Mouse (Mus musculus) testis, postnatal 10 days (tissue): ENCODE measurements around the gene Mdga1.

ENCODE experiments used
- DNase-seq: peaks from one replicate; pipeline ENCODE4 v3.0.0; 2021; ENCODE audit warnings: low spot score

The Mdga1 gene

GRCm38 (mm10) chr17:29981568-29981967 is 11.7 kb upstream of the Mdga1 start:
- DNase-seq: no peak

GRCm38 (mm10) chr17:29979841-29980240 is 10.0 kb upstream of the Mdga1 start:
- DNase-seq: no peak

GRCm38 (mm10) chr17:29979020-29979419 is 9.1 kb upstream of the Mdga1 start:
- no peak for DNase-seq

- peak; percentile 95 for DNase-seq
These were observed 5.8 kb upstream of the Mdga1 start for GRCm38 (mm10) chr17:29975731-29976130.

GRCm38 (mm10) chr17:29973226-29973625 is 3.3 kb upstream of the Mdga1 start:
- no peak for DNase-seq

GRCm38 (mm10) chr17:29971761-29972432 is 2.0 kb upstream of the Mdga1 start:
- DNase-seq: no peak

- DNase-seq: no peak
These were observed 4.4 kb downstream of the Mdga1 start for GRCm38 (mm10) chr17:29965506-29965905.

GRCm38 (mm10) chr17:29963730-29964259 is 6.1 kb downstream of the Mdga1 start:
- DNase-seq: peak; percentile 54

- no peak for DNase-seq
These were observed 14.0 kb downstream of the Mdga1 start for GRCm38 (mm10) chr17:29955880-29956279.

GRCm38 (mm10) chr17:29954316-29954715 is 15.6 kb downstream of the Mdga1 start:
- DNase-seq: no peak

GRCm38 (mm10) chr17:29951100-29951499 is 18.8 kb downstream of the Mdga1 start:
- DNase-seq: no peak

- DNase-seq: no peak
These were observed 19.3 kb downstream of the Mdga1 start for GRCm38 (mm10) chr17:29950574-29950973.

- DNase-seq: no peak
These were observed 22.6 kb downstream of the Mdga1 start for GRCm38 (mm10) chr17:29947271-29947714.

- DNase-seq: no peak
These were observed 25.5 kb downstream of the Mdga1 start for GRCm38 (mm10) chr17:29944376-29944775.

- no peak for DNase-seq
These were observed 30.9 kb downstream of the Mdga1 start for GRCm38 (mm10) chr17:29939011-29939410.

GRCm38 (mm10) chr17:29937350-29937781 is 32.5 kb downstream of the Mdga1 start:
- peak; percentile 67 for DNase-seq

- DNase-seq: no peak
These were observed 35.6 kb downstream of the Mdga1 start for GRCm38 (mm10) chr17:29934133-29934851.

GRCm38 (mm10) chr17:29932753-29933152 is 37.1 kb downstream of the Mdga1 start:
- DNase-seq: no peak

GRCm38 (mm10) chr17:29931224-29931945 is 38.5 kb downstream of the Mdga1 start:
- no peak for DNase-seq

GRCm38 (mm10) chr17:29928751-29929237 is 41.1 kb downstream of the Mdga1 start:
- peak; percentile 54 for DNase-seq

GRCm38 (mm10) chr17:29925608-29926606 is 44.0 kb downstream of the Mdga1 start:
- DNase-seq: peak; percentile 60
